Mouse (Mus musculus): ENCODE measurements around the gene Ccdc93.

DNA sequence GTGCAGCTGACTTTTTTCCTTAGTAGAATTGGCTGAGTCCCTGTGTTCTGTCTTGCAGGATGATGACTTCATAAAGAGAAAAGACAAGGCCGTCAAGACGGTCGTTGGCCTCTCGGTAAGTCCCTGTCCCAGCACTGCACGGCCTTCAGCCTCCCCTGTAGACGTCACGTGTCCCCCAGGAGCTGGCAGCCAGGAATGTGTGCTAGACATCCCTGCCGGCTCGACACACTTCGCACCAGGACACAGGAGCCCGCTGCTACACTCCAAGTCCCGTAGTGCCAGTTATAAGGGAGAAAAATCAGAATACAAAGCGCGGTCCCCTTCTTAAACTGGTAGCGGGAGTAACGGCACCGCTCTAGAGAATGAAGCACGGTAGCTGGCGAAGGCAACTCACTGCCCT lies 17.3 kb downstream of the Ccdc93 start:
- TF ChIP-seq CTCF (IDR thresholded peaks at IDR 0.05; ENCODE audit: low read depth): no peak
- no peak for TF ChIP-seq EP300 (IDR thresholded peaks at IDR 0.05; ENCODE audit: low read depth)
